ENCODE assay signal across 13 mouse cellular contexts in genomic region chr6:43297508-43297850, GRCm38 (mm10). TPM values are rescaled to one million over a fixed set of nuclear protein-coding genes. Genes with fewer than 3 reads are reported as not detected.
DNase-seq lines count a peak whose midpoint lies in the region; ATAC-seq lines count a peak whose summit lies in the region.
"Had no signal": no experiment of that assay in that cellular context is flagged by ENCODE, and none has a peak within 500 bp of the region (broad histone marks: within the 10 kb centered on the region; RNA-seq: fewer than 3 reads in every experiment).

No protein-coding gene starts in this region.

- no peak overlapping the region for H3K4me3 ChIP-seq in forebrain, embryonic 16.5 days (replicated peaks; ENCODE audit: low read length)
- no peak overlapping the region for H3K4me3 ChIP-seq in midbrain, embryonic 10.5 days

- ATAC-seq in forebrain, embryonic 16.5 days, result peak; percentile 79

- no peaks in the 10 kb centered on the region for H3K27me3 ChIP-seq in forebrain, embryonic 16.5 days (replicated peaks; ENCODE audit: control insufficient read depth, insufficient read depth, low read length)
- no peaks in the 10 kb centered on the region for H3K27me3 ChIP-seq in midbrain, embryonic 10.5 days (ENCODE audit: low read depth, poor library complexity, severe bottlenecking)

- H3K4me1 ChIP-seq in forebrain, embryonic 16.5 days (replicated peaks; ENCODE audit: control insufficient read depth, insufficient read depth, low read length), result 0 out of 2 replicates have a peak, but pooled peaks cover 3% of the 10 kb centered on the region
- H3K4me1 ChIP-seq in midbrain, embryonic 10.5 days, result peaks cover 10% of the 10 kb centered on the region

- H3K36me3 ChIP-seq in forebrain, embryonic 16.5 days (ENCODE audit: control insufficient read depth, insufficient read depth), result no peaks in the 10 kb centered on the region
- H3K36me3 ChIP-seq in midbrain, embryonic 10.5 days, result no peaks in the 10 kb centered on the region

- DNase-seq in left cerebral cortex, postnatal 25 days (ENCODE audit: low spot score in 2 of 2), result peak; percentile 18 to 73
- DNase-seq in left cerebral cortex, postnatal 36 days (ENCODE audit: low spot score in 2 of 2), result no peak
- DNase-seq in midbrain, embryonic 10.5 days (ENCODE audit: low spot score), result peak; percentile 27
- peak; percentile 57 to 78 for DNase-seq in right cerebral cortex, postnatal 10 days (ENCODE audit: low spot score in 2 of 2)
- DNase-seq in frontal cortex, postnatal 10 days (ENCODE audit: low spot score in 2 of 2), result no peak
- DNase-seq in thymus, postnatal 14 days, result no peak
- DNase-seq in kidney, postnatal 25 days, result no peak
- DNase-seq: adrenal gland, postnatal 14 days; gastrocnemius, postnatal 25 days had no signal

- H3K27ac ChIP-seq in forebrain, embryonic 16.5 days (ENCODE audit: low read length), result no peak overlapping the region
- no peak overlapping the region for H3K27ac ChIP-seq in midbrain, embryonic 10.5 days (replicated peaks)

- no peak overlapping the region for H3K9ac ChIP-seq in forebrain, embryonic 16.5 days (replicated peaks; ENCODE audit: low read depth, low read length)

- 8% methylated on average over 2 of the region's 2 CpGs for WGBS in forebrain, embryonic 16.5 days
- WGBS in midbrain, embryonic 10.5 days, result 22% methylated on average over 2 of the region's 2 CpGs

- no peak overlapping the region for H3K4me2 ChIP-seq in forebrain, embryonic 16.5 days (ENCODE audit: low read length)
- H3K4me2 ChIP-seq: liver, embryonic 11.5 days had no signal

- intact Hi-C loops in left cerebral cortex, postnatal 25 days (cut with DNase I), result loop anchor here (2.0 to 10.0 kb wide), 5 partner anchors 43 to 663 kb away; no protein-coding TSS in a partner anchor
- intact Hi-C loops in left cerebral cortex, postnatal 36 days (cut with DNase I), result loop anchor here (5.0 to 10.0 kb wide), 3 partner anchors 45 to 433 kb away; no protein-coding TSS in a partner anchor

- no peaks in the 10 kb centered on the region for H3K9me3 ChIP-seq in forebrain, embryonic 16.5 days (ENCODE audit: control insufficient read depth, low read length)
- H3K9me3 ChIP-seq in midbrain, embryonic 10.5 days (replicated peaks), result no peaks in the 10 kb centered on the region

RNA-seq across cellular contexts. Expression of gene Nobox, which starts 11.9 kb away (rescaled TPM):
- total RNA-seq in left cerebral cortex, postnatal 25 days (2021), result not detected
- total RNA-seq in left cerebral cortex, postnatal 36 days (2021), result under 1 TPM in 1 of 2 experiments, not detected in 1; 0.52 TPM
- polyA plus RNA-seq in forebrain, embryonic 16.5 days (2015; fragmentation: Nextera tagmentation; extraction: Ambion mirVana), result not detected in 2 replicates
- polyA plus RNA-seq in midbrain, embryonic 10.5 days (2016; fragmentation: Nextera tagmentation; extraction: Ambion mirVana), result not detected in 2 replicates
- total RNA-seq: adrenal gland, postnatal 14 days; ES-E14; gastrocnemius, postnatal 25 days had no signal
- polyA plus RNA-seq: liver, embryonic 11.5 days; spleen, adult 2 months had no signal

RNA-seq across cellular contexts. Expression of gene Arhgef5, which starts 32.1 kb away (rescaled TPM):
- total RNA-seq in left cerebral cortex, postnatal 25 days (2021), result 1 to 10 TPM; 2.6 to 3.4 TPM
- total RNA-seq in left cerebral cortex, postnatal 36 days (2021), result 1 to 10 TPM; 1.4 to 2.9 TPM
- 1.8 and 1.9 TPM in 2 replicates for polyA plus RNA-seq in forebrain, embryonic 16.5 days (2015; fragmentation: Nextera tagmentation; extraction: Ambion mirVana)
- polyA plus RNA-seq in midbrain, embryonic 10.5 days (2016; fragmentation: Nextera tagmentation; extraction: Ambion mirVana), result 2.5 and 2.9 TPM in 2 replicates

Comparison
In these comparisons a context has a peak if more than half of its experiments do, and no peak if none do; other contexts are left out.
1. DNase-seq: peak in left cerebral cortex, postnatal 25 days (2 of 2), midbrain, embryonic 10.5 days (single experiment) and right cerebral cortex, postnatal 10 days (2 of 2); none in left cerebral cortex, postnatal 36 days (0 of 2), frontal cortex, postnatal 10 days (0 of 2), thymus, postnatal 14 days (single experiment) and kidney, postnatal 25 days (0 of 2).